Mouse (Mus musculus): Measurements from ENCODE around the gene Sgo2a. TPM values are rescaled to one million over a fixed set of nuclear protein-coding genes. Genes with fewer than 3 reads are reported as not detected.
"Not testable (repeated sequence)": the region's sequence is repeated elsewhere in the genome, so short reads cannot be mapped to it uniquely, and the experiment has no call there.

Gene Sgo2a
- polyA plus RNA-seq, 1 experiment, result 0.77 TPM

DNA sequence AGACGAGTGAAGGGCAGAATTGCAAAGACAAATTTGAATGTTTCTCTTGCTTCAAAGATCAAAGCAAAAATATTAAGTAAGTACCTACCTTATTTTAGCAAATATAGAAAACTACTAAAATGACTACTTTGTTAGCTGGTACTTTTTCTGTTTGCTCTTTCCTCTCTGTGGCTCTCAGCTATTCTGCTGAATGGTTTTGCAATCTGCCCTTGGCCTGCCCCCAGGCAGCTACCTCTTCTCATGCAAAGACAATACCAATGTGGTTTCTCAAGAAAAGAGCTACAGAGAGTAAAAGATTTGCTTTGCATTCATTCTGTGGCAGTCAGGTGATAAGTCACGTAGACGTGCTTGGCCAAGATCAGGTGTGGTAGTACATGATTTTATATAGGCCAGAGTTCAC is 2.4 kb downstream of the Sgo2a start:
- Histone ChIP-seq H3K4me1 (ENCODE audit: control insufficient read depth, insufficient read depth, low read length) (no peaks in the 10 kb centered on the region), H3K4me3 (replicated peaks; ENCODE audit: insufficient read depth, low read depth, low read length) (no peak overlapping the region), H3K27ac (ENCODE audit: insufficient read depth, low read length) (no peak overlapping the region), H3K27me3 (ENCODE audit: control insufficient read depth, insufficient read depth, low read length) (no peaks in the 10 kb centered on the region)
- TF ChIP-seq CTCF (IDR thresholded peaks at IDR 0.05; ENCODE audit: borderline replicate concordance, insufficient read depth, low read depth, low read length) (no peak), POLR2A (IDR thresholded peaks at IDR 0.05; ENCODE audit: borderline replicate concordance, insufficient read depth, low read length) (no peak)
- DNase-seq, result no peak
- WGBS, result 82% methylated on average over 3 of the region's 3 CpGs

DNA sequence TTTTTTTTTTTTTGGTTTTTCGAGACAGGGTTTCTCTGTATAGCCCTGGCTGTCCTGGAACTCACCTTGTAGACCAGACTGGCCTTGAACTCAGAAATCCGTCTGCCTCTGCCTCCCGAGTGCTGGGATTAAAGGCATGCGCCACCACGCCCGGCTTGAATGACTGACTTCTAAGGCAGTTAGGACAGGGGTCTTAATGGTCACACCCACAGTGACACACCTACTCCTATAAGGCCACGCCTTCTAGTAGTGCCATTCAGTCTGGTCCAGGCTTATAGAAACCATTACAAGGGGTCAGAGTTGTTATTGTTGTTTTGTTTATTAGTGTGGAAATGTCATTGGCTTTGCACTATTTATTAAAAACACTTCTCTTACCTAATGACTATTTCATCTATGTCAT is 10.6 kb downstream of the Sgo2a start:
- H3K27ac ChIP-seq (ENCODE audit: insufficient read depth, low read length); H3K27me3 ChIP-seq (ENCODE audit: control insufficient read depth, insufficient read depth, low read length); H3K4me3 ChIP-seq (replicated peaks; ENCODE audit: insufficient read depth, low read depth, low read length); H3K4me1 ChIP-seq (ENCODE audit: control insufficient read depth, insufficient read depth, low read length); DNase-seq: not testable (repeated sequence)
- 92% methylated on average over 7 of the region's 7 CpGs for WGBS

DNA sequence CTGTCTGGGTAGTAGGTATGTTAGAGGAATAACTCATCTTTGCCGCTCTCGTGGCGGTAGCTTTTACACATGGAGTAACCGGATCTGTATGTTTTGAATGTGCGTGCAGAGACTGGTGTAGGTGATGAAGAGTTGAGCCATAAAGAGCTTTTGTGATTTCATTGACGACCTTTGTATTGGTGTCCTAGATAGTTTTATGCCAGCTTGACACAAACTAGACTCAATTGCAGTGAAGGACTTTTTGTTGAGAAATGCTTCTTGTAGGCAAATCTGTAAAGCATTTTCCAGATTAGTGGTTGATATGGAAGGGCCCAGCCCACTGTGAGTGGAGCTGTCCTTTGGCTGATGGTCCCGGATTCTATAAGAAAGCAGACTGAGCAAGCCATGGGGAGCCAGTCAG is 23.1 kb downstream of the Sgo2a start, which contains the start of gene Kctd18:
Gene Kctd18 (minus strand): TSS at position 101 of the 400 bp plus-strand sequence.
- no peak within 1 kb of the TSS for H3K27ac ChIP-seq (ENCODE audit: insufficient read depth, low read length)
- 95% methylated on average over 7 of the region's 7 CpGs for WGBS
- no peak for TF ChIP-seq CTCF (IDR thresholded peaks at IDR 0.05; ENCODE audit: borderline replicate concordance, insufficient read depth, low read depth, low read length)
- TF ChIP-seq POLR2A (IDR thresholded peaks at IDR 0.05; ENCODE audit: borderline replicate concordance, insufficient read depth, low read length), result no peak
- H3K27me3 ChIP-seq (ENCODE audit: control insufficient read depth, insufficient read depth, low read length), result no peaks in the 10 kb centered on the region
- DNase-seq, result no peak
- no peak within 1 kb of the TSS for H3K4me3 ChIP-seq (replicated peaks; ENCODE audit: insufficient read depth, low read depth, low read length)
- no peaks in the 10 kb centered on the region for H3K4me1 ChIP-seq (ENCODE audit: control insufficient read depth, insufficient read depth, low read length)

DNA sequence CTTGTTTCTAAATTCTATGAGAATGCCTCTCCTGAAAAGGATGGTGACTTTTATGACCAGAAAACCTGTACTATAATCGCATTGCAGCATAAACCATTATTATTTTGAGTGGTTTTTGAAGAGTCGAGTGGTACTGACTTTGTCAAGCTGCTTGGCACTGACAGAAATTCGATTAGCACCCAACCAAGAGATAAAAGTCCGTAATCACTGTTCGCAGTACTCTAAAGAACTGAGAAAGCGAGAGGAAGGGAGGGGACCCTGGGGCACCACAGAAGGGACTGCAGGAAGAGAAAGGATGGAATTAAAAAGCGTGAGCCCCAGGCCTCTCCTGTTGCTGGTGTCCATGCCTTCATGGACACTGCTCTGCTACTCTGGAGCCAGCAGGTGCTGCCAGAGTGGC is 31.9 kb downstream of the Sgo2a start:
- Histone ChIP-seq H3K27me3 (ENCODE audit: control insufficient read depth, insufficient read depth, low read length) (no peaks in the 10 kb centered on the region), H3K27ac (ENCODE audit: insufficient read depth, low read length) (no peak overlapping the region), H3K4me1 (ENCODE audit: control insufficient read depth, insufficient read depth, low read length) (peaks cover 7% of the 10 kb centered on the region), H3K4me3 (replicated peaks; ENCODE audit: insufficient read depth, low read depth, low read length) (no peak overlapping the region)
- WGBS, result 83% methylated on average over 7 of the region's 7 CpGs
- TF ChIP-seq CTCF (IDR thresholded peaks at IDR 0.05; ENCODE audit: borderline replicate concordance, insufficient read depth, low read depth, low read length), result no peak
- DNase-seq, result no peak

DNA sequence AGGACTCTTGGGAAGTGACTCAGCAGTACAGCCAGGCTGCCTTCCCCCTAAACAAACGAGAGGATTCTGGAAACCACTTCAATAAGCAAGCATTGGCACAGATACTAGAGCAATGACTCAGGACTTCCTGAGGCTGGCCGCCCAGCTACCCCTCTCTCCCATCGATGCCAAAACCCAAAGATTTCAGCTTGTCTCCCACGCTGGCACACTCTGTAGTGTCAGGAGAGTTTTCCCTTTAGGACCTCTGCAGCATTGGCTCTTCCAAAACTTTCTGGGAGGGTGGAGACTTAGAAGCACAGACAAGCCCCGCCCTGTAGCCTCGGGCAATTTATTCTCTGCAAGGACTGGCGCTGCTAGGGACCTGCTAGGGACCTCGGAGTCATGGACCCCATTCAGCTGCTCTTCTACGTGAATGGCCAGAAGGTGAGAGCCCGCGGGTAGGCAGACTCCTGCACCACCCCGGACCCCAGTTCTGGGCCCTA is 33.9 kb downstream of the Sgo2a start, which contains the start of gene Aox1:
Gene Aox1 (plus strand): TSS at position 296 of the 482 bp plus-strand sequence.
- WGBS, result 5% methylated on average over 12 of the region's 12 CpGs
- Histone ChIP-seq H3K27me3 (ENCODE audit: control insufficient read depth, insufficient read depth, low read length) (no peaks in the 10 kb centered on the region), H3K4me1 (ENCODE audit: control insufficient read depth, insufficient read depth, low read length) (peaks cover 7% of the 10 kb centered on the region), H3K27ac (ENCODE audit: insufficient read depth, low read length) (peak within 1 kb of the TSS; percentile 84), H3K4me3 (replicated peaks; ENCODE audit: insufficient read depth, low read depth, low read length) (peak within 1 kb of the TSS; percentile 66)
- TF ChIP-seq CTCF (IDR thresholded peaks at IDR 0.05; ENCODE audit: borderline replicate concordance, insufficient read depth, low read depth, low read length), result no peak
- no peak for TF ChIP-seq POLR2A (IDR thresholded peaks at IDR 0.05; ENCODE audit: borderline replicate concordance, insufficient read depth, low read length)
- DNase-seq, result peak; percentile 69 to 82

DNA sequence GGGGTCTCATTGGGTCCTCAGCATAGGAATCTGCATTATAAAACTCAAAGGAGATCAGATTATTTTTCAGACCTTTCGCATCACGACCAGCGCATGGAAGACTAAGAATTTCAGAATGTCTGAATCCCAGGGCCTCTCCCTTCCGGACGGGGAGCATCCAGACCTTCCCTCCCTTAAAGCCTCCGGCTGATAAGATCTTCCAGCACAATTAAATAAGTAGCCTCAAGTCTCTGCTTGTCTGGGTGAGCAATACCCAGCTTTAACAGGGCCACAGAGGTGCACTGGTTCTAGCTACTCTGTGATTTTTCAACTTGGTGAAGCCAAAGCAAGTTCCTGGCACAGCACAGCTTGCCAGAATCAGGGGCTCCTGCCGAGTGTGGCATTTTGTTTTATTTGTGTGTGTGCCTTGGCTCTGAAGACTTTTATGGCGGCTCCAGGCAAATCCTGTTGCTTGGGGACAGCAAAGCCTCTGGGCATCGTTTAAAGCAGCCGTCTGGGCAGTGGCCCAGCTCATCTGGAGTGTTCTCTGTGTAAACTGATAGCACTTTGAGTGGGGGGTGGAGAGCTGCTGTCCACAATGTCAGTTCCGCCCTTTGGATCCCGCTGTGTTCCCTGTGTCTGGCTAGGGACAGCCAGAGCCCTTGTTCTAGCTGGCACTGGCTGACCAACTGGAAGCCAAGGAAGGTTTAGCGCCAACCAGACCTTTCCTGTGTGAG is 34.5 kb downstream of the Sgo2a start:
- TF ChIP-seq POLR2A (IDR thresholded peaks at IDR 0.05; ENCODE audit: borderline replicate concordance, insufficient read depth, low read length) (no peak), CTCF (IDR thresholded peaks at IDR 0.05; ENCODE audit: borderline replicate concordance, insufficient read depth, low read depth, low read length) (no peak)
- Histone ChIP-seq H3K27me3 (ENCODE audit: control insufficient read depth, insufficient read depth, low read length) (no peaks in the 10 kb centered on the region), H3K4me1 (ENCODE audit: control insufficient read depth, insufficient read depth, low read length) (peaks cover 7% of the 10 kb centered on the region), H3K27ac (ENCODE audit: insufficient read depth, low read length) (peak overlapping the region; percentile 84), H3K4me3 (replicated peaks; ENCODE audit: insufficient read depth, low read depth, low read length) (peak overlapping the region; percentile 66)
- 14% methylated on average over 13 of the region's 13 CpGs for WGBS
- DNase-seq, result peak; percentile 74 to 79

DNA sequence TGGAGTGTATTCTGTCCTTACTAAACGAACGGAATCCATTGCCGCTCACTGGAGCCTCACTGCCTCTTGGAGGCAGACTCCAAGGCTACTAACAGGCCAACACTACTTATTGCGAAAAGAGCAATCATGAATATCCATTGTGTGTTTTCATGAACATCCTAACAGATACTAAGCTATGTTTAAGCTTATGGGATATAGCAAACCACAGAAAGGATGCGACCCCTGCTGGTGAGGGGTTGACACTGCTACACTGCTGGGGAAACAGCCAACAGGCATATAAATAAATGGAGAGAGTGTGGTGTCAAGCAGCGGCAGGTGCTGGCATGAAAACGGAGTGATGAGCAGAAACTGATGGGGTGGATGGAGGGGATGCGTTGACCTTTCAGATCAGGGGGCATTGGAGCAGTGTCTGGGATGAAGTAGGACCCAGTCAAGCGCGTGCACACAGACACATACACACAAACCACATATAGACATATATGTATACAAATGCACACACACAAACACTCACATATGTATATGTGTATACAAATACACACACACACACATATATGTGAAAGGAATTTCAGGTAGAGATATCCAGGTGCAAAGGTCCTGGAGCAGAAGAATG is 35.5 kb downstream of the Sgo2a start:
- Histone ChIP-seq H3K4me3 (replicated peaks; ENCODE audit: insufficient read depth, low read depth, low read length) (no peak overlapping the region), H3K27me3 (ENCODE audit: control insufficient read depth, insufficient read depth, low read length) (no peaks in the 10 kb centered on the region), H3K4me1 (ENCODE audit: control insufficient read depth, insufficient read depth, low read length) (peaks cover 7% of the 10 kb centered on the region), H3K27ac (ENCODE audit: insufficient read depth, low read length) (no peak overlapping the region)
- peak; percentile 38 to 60 for DNase-seq
- WGBS, result 69% methylated on average over 10 of the region's 10 CpGs
- peak; percentile 58 for TF ChIP-seq CTCF (IDR thresholded peaks at IDR 0.05; ENCODE audit: borderline replicate concordance, insufficient read depth, low read depth, low read length)
- no peak for TF ChIP-seq POLR2A (IDR thresholded peaks at IDR 0.05; ENCODE audit: borderline replicate concordance, insufficient read depth, low read length)

DNA sequence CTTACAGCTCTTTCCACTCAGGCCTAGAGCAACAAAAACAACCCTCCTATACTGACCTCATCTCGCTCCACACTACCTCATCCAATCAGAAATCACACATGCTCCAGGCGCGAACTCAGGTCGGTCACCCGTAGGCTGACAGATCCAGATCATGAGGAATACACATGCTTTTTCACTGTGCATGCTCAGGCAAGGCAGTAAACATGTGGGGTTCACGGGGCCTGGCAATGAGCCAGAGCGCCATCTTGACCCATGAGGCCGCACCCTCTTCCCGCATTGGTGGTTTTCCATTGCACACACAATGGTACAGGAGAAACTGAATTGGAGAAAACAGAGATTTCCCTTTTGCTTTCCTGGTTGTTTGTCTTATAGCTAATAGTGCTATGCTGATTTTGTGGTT is 41.5 kb downstream of the Sgo2a start:
- H3K4me3 ChIP-seq (replicated peaks; ENCODE audit: insufficient read depth, low read depth, low read length); DNase-seq; H3K4me1 ChIP-seq (ENCODE audit: control insufficient read depth, insufficient read depth, low read length); H3K27ac ChIP-seq (ENCODE audit: insufficient read depth, low read length); H3K27me3 ChIP-seq (ENCODE audit: control insufficient read depth, insufficient read depth, low read length): not testable (repeated sequence)
- 92% methylated on average over 9 of the region's 9 CpGs for WGBS

Measured in cerebellum, adult 2 months (tissue).